ENCODE assay signal across 11 mouse cellular contexts in genomic region chr10:69523202-69523601, GRCm38 (mm10).
DNase-seq lines count a peak whose midpoint lies in the region; TF ChIP-seq lines count a peak whose summit lies in the region.
"Had no signal": no experiment of that assay in that cellular context is flagged by ENCODE, and none has a peak within 500 bp of the region (broad histone marks: within the 10 kb centered on the region; RNA-seq: fewer than 3 reads in every experiment).

No protein-coding gene starts in this region.

- H3K4me3 ChIP-seq in MEL (ENCODE audit: control insufficient read depth in 1 of 2, insufficient read depth in 1 of 2, low read depth in 2 of 2, low read length in 2 of 2): no peak overlapping the region
- no peak overlapping the region for H3K4me3 ChIP-seq in hindbrain, embryonic 10.5 days
- H3K4me3 ChIP-seq: forebrain, embryonic 12.5 days; hindbrain, embryonic 15.5 days; myocyte had no signal

- TF ChIP-seq RAD21 in MEL (IDR thresholded peaks at IDR 0.05; ENCODE audit: low read depth, low read length): no peak

- H3K9ac ChIP-seq in MEL (ENCODE audit: control insufficient read depth, low read depth, low read length, poor library complexity, severe bottlenecking): no peak overlapping the region
- H3K9ac ChIP-seq: forebrain, embryonic 12.5 days; hindbrain, embryonic 15.5 days had no signal

- H3K27me3 ChIP-seq in MEL (ENCODE audit: control insufficient read depth in 1 of 2, insufficient read depth in 2 of 2, low read length in 2 of 2): no peaks in the 10 kb centered on the region
- H3K27me3 ChIP-seq in hindbrain, embryonic 10.5 days (ENCODE audit: insufficient read depth, poor library complexity, severe bottlenecking): no peaks in the 10 kb centered on the region
- H3K27me3 ChIP-seq: forebrain, embryonic 12.5 days; hindbrain, embryonic 15.5 days had no signal

- H3K4me1 ChIP-seq in MEL (ENCODE audit: control insufficient read depth in 1 of 2, insufficient read depth in 2 of 2, low read length in 2 of 2): no peaks in the 10 kb centered on the region
- H3K4me1 ChIP-seq in hindbrain, embryonic 10.5 days (replicated peaks): peaks cover 2% of the 10 kb centered on the region; the same call in 1 of the 2 replicates
- H3K4me1 ChIP-seq: forebrain, embryonic 12.5 days; hindbrain, embryonic 15.5 days had no signal

- H3K27ac ChIP-seq in MEL (ENCODE audit: control insufficient read depth, low read depth, low read length): no peak overlapping the region
- H3K27ac ChIP-seq in hindbrain, embryonic 10.5 days: no peak overlapping the region
- H3K27ac ChIP-seq: forebrain, embryonic 12.5 days; hindbrain, embryonic 15.5 days had no signal

- TF ChIP-seq EP300 in MEL (IDR thresholded peaks at IDR 0.05; ENCODE audit: low read depth in 1 of 2, low read length in 2 of 2): no peak

- no peaks in the 10 kb centered on the region for H3K9me3 ChIP-seq in MEL (replicated peaks; ENCODE audit: insufficient read depth, low read length)
- no peaks in the 10 kb centered on the region for H3K9me3 ChIP-seq in hindbrain, embryonic 10.5 days
- H3K9me3 ChIP-seq: forebrain, embryonic 12.5 days; hindbrain, embryonic 15.5 days had no signal

- peak in 1 of 3 experiments; percentile 14; a peak in 2 of 6 replicates for TF ChIP-seq CTCF in MEL (IDR thresholded peaks at IDR 0.05 in 2 of 3, conservative IDR thresholded peaks at IDR 0.05 in 1 of 3; ENCODE audit: control insufficient read depth in 1 of 3, insufficient read depth in 1 of 3, low read depth in 2 of 3, low read length in 3 of 3, poor library complexity in 1 of 3, severe bottlenecking in 1 of 3)

- DNase-seq in adrenal gland, postnatal 10 days: peak; percentile 19
- DNase-seq in adrenal gland, adult 2 months: no peak
- DNase-seq in kidney, postnatal 14 days: peak; percentile 18
- no peak for DNase-seq in kidney, adult 11 months
- DNase-seq in MEL (ENCODE audit: low read depth, low spot score): peak; percentile 2
- peak; percentile 24 for DNase-seq in lung, postnatal 36 days
- no peak for DNase-seq in hindbrain, embryonic 10.5 days (ENCODE audit: low spot score)
- no peak for DNase-seq in frontal cortex, postnatal 10 days (ENCODE audit: low spot score in 2 of 2)

- TF ChIP-seq POLR2A in MEL (IDR thresholded peaks at IDR 0.05; ENCODE audit: control insufficient read depth in 1 of 2, insufficient read depth in 1 of 2, low read depth in 1 of 2, low read length in 2 of 2, poor library complexity in 1 of 2): no peak

- H3K79me2 ChIP-seq in MEL (ENCODE audit: control insufficient read depth, insufficient read depth, low read length, poor library complexity): no peaks in the 10 kb centered on the region

- H3K36me3 ChIP-seq in MEL (ENCODE audit: control insufficient read depth in 1 of 2, insufficient read depth in 2 of 2, low read length in 2 of 2): no peaks in the 10 kb centered on the region
- H3K36me3 ChIP-seq in hindbrain, embryonic 10.5 days: no peaks in the 10 kb centered on the region
- H3K36me3 ChIP-seq: forebrain, embryonic 12.5 days; hindbrain, embryonic 15.5 days had no signal

- 73% methylated on average over 3 of the region's 3 CpGs for WGBS in hindbrain, embryonic 10.5 days

TF ChIP-seq in MEL, 35 proteins besides CTCF, POLR2A, EP300 and RAD21:
- TF ChIP-seq MAFK (IDR thresholded peaks at IDR 0.05; ENCODE audit: borderline replicate concordance, low read depth, low read length): no peak
- no peak for TF ChIP-seq TCF12 (IDR thresholded peaks at IDR 0.05; ENCODE audit: low read depth, low read length)
- TF ChIP-seq MYC (IDR thresholded peaks at IDR 0.05; ENCODE audit: low read depth, low read length): no peak
- TF ChIP-seq GATA1 (IDR thresholded peaks at IDR 0.05; ENCODE audit: low read depth, low read length): no peak
- no peak for TF ChIP-seq ETS1 (IDR thresholded peaks at IDR 0.05; ENCODE audit: low read depth, low read length)
- TF ChIP-seq USF1 (IDR thresholded peaks at IDR 0.05; ENCODE audit: low read depth, low read length): no peak
- no peak for TF ChIP-seq MYB (IDR thresholded peaks at IDR 0.05; ENCODE audit: low read depth, low read length)
- no peak for TF ChIP-seq UBTF (IDR thresholded peaks at IDR 0.05; ENCODE audit: borderline replicate concordance, insufficient read depth, low read depth, low read length)
- no peak for TF ChIP-seq TBP (IDR thresholded peaks at IDR 0.05; ENCODE audit: low read depth, low read length)
- TF ChIP-seq ZC3H11A (IDR thresholded peaks at IDR 0.05; ENCODE audit: low read depth, low read length): no peak
- no peak for TF ChIP-seq CHD2 (IDR thresholded peaks at IDR 0.05; ENCODE audit: low read length)
- TF ChIP-seq HCFC1 (IDR thresholded peaks at IDR 0.05; ENCODE audit: low read depth, low read length): no peak
- TF ChIP-seq BHLHE40 (IDR thresholded peaks at IDR 0.05; ENCODE audit: borderline replicate concordance, low read depth, low read length): no peak
- no peak for TF ChIP-seq ZMIZ1 (IDR thresholded peaks at IDR 0.05; ENCODE audit: low read depth, low read length)
- TF ChIP-seq MXI1 (IDR thresholded peaks at IDR 0.05; ENCODE audit: low read depth, low read length): no peak
- no peak for TF ChIP-seq ZNF384 (IDR thresholded peaks at IDR 0.05; ENCODE audit: low read depth, low read length)
- TF ChIP-seq KAT2A (conservative IDR thresholded peaks at IDR 0.05; ENCODE audit: low read depth, low read length): no peak
- no peak for TF ChIP-seq POLR2AphosphoS2 (IDR thresholded peaks at IDR 0.05; ENCODE audit: low read length)

Comparison
In these comparisons a context has a peak if more than half of its experiments do, and no peak if none do; other contexts are left out.
1. DNase-seq: peak in adrenal gland, postnatal 10 days (single experiment), kidney, postnatal 14 days (single experiment), MEL (single experiment) and lung, postnatal 36 days (single experiment); none in adrenal gland, adult 2 months (single experiment), kidney, adult 11 months (single experiment), hindbrain, embryonic 10.5 days (single experiment) and frontal cortex, postnatal 10 days (0 of 2).